Mouse (Mus musculus): ENCODE results near the gene Lamtor3. TPM values are rescaled to one million over a fixed set of nuclear protein-coding genes. Genes with fewer than 3 reads are reported as not detected.
A peak's percentile ranks its signal among the peaks of the same experiment; 100 is the strongest.

The Lamtor3 gene
- total and polyA plus RNA-seq, 3 experiments = 77.5 to 88.3 TPM; not detected in 1

DNA sequence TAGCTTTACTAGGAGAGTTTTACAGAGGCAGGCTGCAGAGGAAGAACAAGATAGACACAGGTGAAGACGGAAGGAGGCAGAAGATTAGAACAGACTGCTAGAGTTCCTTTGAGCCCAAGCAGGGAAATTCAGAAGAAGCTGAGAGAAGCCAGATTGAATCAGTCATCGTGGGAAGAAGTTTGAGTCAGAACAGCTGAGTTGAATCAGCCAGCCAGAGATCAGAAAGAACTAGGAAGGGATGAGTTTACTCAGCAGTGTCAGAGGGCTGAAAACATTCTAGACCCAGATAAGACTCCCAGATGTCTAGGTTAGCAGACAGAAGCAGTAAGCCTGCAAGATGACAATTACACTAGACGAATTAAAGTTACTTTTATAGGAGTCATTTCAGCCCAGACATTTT, 15.7 kb downstream of the Lamtor3 start:
- DNase-seq (ENCODE audit: low read depth, low spot score) = peak; percentile 49
- no peak overlapping the region for H3K27ac ChIP-seq (ENCODE audit: control insufficient read depth, low read depth, low read length)
- no peak overlapping the region for H3K9ac ChIP-seq (ENCODE audit: control insufficient read depth, low read depth, low read length, poor library complexity, severe bottlenecking)
- peaks cover 10 to 18% of the 10 kb centered on the region in 2 experiments for H3K36me3 ChIP-seq (ENCODE audit: control insufficient read depth in 1 of 2, insufficient read depth in 2 of 2, low read length in 2 of 2)
- H3K4me3 ChIP-seq (ENCODE audit: control insufficient read depth in 1 of 2, insufficient read depth in 1 of 2, low read depth in 2 of 2, low read length in 2 of 2) = no peak overlapping the region
- H3K27me3 ChIP-seq (ENCODE audit: control insufficient read depth in 1 of 2, insufficient read depth in 2 of 2, low read length in 2 of 2) = no peaks in the 10 kb centered on the region
- peaks cover 3 to 6% of the 10 kb centered on the region in 2 experiments; a peak in 2 of 4 replicates for H3K4me1 ChIP-seq (ENCODE audit: control insufficient read depth in 1 of 2, insufficient read depth in 2 of 2, low read length in 2 of 2)
- TF ChIP-seq GATA1 (IDR thresholded peaks at IDR 0.05; ENCODE audit: low read depth, low read length) (peak; percentile 41; the same call in 1 of the 2 replicates), ELF1 (IDR thresholded peaks at IDR 0.05; ENCODE audit: low read depth, low read length) (no peak), ZMIZ1 (IDR thresholded peaks at IDR 0.05; ENCODE audit: low read depth, low read length) (no peak), SMC3 (IDR thresholded peaks at IDR 0.05; ENCODE audit: low read depth, low read length) (no peak), ETS1 (IDR thresholded peaks at IDR 0.05; ENCODE audit: low read depth, low read length) (peak; percentile 80)
- no peaks in the 10 kb centered on the region for H3K79me2 ChIP-seq (ENCODE audit: control insufficient read depth, insufficient read depth, low read length, poor library complexity)
- H3K9me3 ChIP-seq (replicated peaks; ENCODE audit: insufficient read depth, low read length) = no peaks in the 10 kb centered on the region

- H3K36me3 ChIP-seq (ENCODE audit: control insufficient read depth in 1 of 2, insufficient read depth in 2 of 2, low read length in 2 of 2) = peaks cover 7 to 29% of the 10 kb centered on the region in 2 experiments
- no peak for DNase-seq (ENCODE audit: low read depth, low spot score)
- TF ChIP-seq MAX (IDR thresholded peaks at IDR 0.05; ENCODE audit: low read length) (no peak), CHD1 (IDR thresholded peaks at IDR 0.05; ENCODE audit: low read depth, low read length) (no peak), ETS1 (IDR thresholded peaks at IDR 0.05; ENCODE audit: low read depth, low read length) (no peak), SIN3A (IDR thresholded peaks at IDR 0.05; ENCODE audit: low read length) (no peak), POLR2AphosphoS5 (IDR thresholded peaks at IDR 0.05; ENCODE audit: borderline replicate concordance, low read depth, low read length) (no peak), RAD21 (IDR thresholded peaks at IDR 0.05; ENCODE audit: low read depth, low read length) (no peak), POLR2AphosphoS2 (IDR thresholded peaks at IDR 0.05; ENCODE audit: low read length) (no peak), MYC (IDR thresholded peaks at IDR 0.05; ENCODE audit: low read depth, low read length) (no peak), UBTF (IDR thresholded peaks at IDR 0.05; ENCODE audit: borderline replicate concordance, insufficient read depth, low read depth, low read length) (no peak), TAL1 (IDR thresholded peaks at IDR 0.05; ENCODE audit: low read length) (no peak), KAT2A (conservative IDR thresholded peaks at IDR 0.05; ENCODE audit: low read depth, low read length) (no peak), CHD2 (IDR thresholded peaks at IDR 0.05; ENCODE audit: low read length) (no peak), ZMIZ1 (IDR thresholded peaks at IDR 0.05; ENCODE audit: low read depth, low read length) (no peak), ZC3H11A (IDR thresholded peaks at IDR 0.05; ENCODE audit: low read depth, low read length) (no peak), TBP (IDR thresholded peaks at IDR 0.05; ENCODE audit: low read depth, low read length) (no peak), CTCF (IDR thresholded peaks at IDR 0.05 in 2 of 3, conservative IDR thresholded peaks at IDR 0.05 in 1 of 3; ENCODE audit: control insufficient read depth in 1 of 3, insufficient read depth in 1 of 3, low read depth in 2 of 3, low read length in 3 of 3, poor library complexity in 1 of 3, severe bottlenecking in 1 of 3) (no peak), TCF12 (IDR thresholded peaks at IDR 0.05; ENCODE audit: low read depth, low read length) (no peak), NELFE (IDR thresholded peaks at IDR 0.05; ENCODE audit: low read depth, low read length) (no peak), MAFK (IDR thresholded peaks at IDR 0.05; ENCODE audit: borderline replicate concordance, low read depth, low read length) (no peak), SMC3 (IDR thresholded peaks at IDR 0.05; ENCODE audit: low read depth, low read length) (no peak)
- H3K4me1 ChIP-seq (ENCODE audit: control insufficient read depth in 1 of 2, insufficient read depth in 2 of 2, low read length in 2 of 2) = peaks cover 6 to 7% of the 10 kb centered on the region in 2 experiments
- H3K79me2 ChIP-seq (ENCODE audit: control insufficient read depth, insufficient read depth, low read length, poor library complexity) = no peaks in the 10 kb centered on the region
- no peaks in the 10 kb centered on the region for H3K27me3 ChIP-seq (ENCODE audit: control insufficient read depth in 1 of 2, insufficient read depth in 2 of 2, low read length in 2 of 2)
- H3K27ac ChIP-seq (ENCODE audit: control insufficient read depth, low read depth, low read length) = no peak overlapping the region
- H3K9ac ChIP-seq (ENCODE audit: control insufficient read depth, low read depth, low read length, poor library complexity, severe bottlenecking) = no peak overlapping the region
- H3K4me3 ChIP-seq (ENCODE audit: control insufficient read depth in 1 of 2, insufficient read depth in 1 of 2, low read depth in 2 of 2, low read length in 2 of 2) = no peak overlapping the region
- H3K9me3 ChIP-seq (replicated peaks; ENCODE audit: insufficient read depth, low read length) = no peaks in the 10 kb centered on the region
These were observed 17.5 kb downstream of the Lamtor3 start for GRCm38 (mm10) chr3:137935570-137936525.
